Mouse (Mus musculus): ENCODE measurements around the gene Tbc1d22b. TPM values are rescaled to one million over a fixed set of nuclear protein-coding genes. Genes with fewer than 3 reads are reported as not detected.

Tbc1d22b gene
- polyA plus RNA-seq (2012; rRNA removed): 13.8 and 27.3 TPM in 2 replicates

DNA sequence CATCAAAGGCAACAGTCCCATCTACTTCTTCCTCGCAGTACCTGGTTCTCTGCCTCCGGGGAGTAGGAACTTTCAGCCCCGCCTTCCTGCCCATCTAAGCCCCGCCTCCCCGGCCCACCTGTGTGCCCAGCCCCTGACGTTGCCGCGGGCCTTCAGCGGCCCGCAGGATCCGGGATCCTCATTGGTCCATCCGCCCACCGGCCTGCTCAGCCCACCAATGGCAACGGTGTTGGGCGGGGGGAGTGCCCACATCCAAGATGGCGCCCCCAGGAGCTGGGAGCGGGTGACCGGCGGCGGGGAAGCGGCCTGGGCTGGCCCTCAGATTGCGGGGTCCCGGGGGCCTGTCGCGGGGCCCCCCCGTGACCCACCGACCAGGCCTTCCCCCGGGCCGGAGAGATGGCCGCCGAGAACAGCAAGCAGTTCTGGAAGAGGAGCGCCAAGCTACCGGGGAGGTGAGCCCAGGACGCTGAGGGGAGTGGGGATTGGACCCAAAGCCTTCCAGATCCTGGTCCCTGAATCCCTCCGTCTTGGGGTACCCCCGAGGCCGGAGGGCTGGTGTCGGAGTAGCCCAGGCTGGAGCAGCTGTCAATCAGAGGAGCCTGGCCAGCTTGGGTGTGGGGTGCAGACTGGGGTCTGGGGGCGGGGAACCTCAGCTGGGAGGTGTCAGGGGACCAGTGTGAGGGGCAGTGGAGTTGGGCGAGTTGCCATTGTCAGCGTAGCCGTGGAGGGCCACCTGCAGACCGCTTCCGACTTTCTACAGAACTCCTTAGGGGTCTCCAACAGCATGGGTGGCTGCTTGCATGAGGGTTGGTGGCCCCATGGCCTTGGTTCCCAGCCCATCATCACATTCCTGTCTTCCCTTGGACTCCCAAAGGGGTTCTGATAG is at the start of gene Tbc1d22b, which contains the start of gene Gm17657:
Tbc1d22b (plus strand) TSS at position 243 of the 886 bp plus-strand sequence.
Gm17657 (minus strand) TSS at position 96 of the 886 bp plus-strand sequence.
- Histone ChIP-seq H3K36me3 (ENCODE audit: control insufficient read depth, insufficient read depth, low read length) (no peaks in the 10 kb centered on the region), H3K4me1 (ENCODE audit: control insufficient read depth, insufficient read depth, insufficient read length, low read length) (peaks cover 20% of the 10 kb centered on the region; the same call in 1 of the 2 replicates), H3K4me3 (ENCODE audit: low read depth, low read length) (peak within 1 kb of the TSS; percentile 89), H3K27ac (ENCODE audit: insufficient read depth, low read depth, low read length) (peak within 1 kb of the TSS; percentile 43; the same call in 1 of the 2 replicates), H3K27me3 (ENCODE audit: control insufficient read depth, insufficient read depth, low read length) (no peaks in the 10 kb centered on the region)
- TF ChIP-seq POLR2A (IDR thresholded peaks at IDR 0.05; ENCODE audit: low read depth, low read length) (peak; percentile 77; the same call in 1 of the 2 replicates), CTCF (IDR thresholded peaks at IDR 0.05; ENCODE audit: extremely low read depth, insufficient read length, insufficient replicate concordance, low read depth, low read length) (no peak)
- 1% methylated on average over 44 of the region's 44 CpGs for WGBS

DNA sequence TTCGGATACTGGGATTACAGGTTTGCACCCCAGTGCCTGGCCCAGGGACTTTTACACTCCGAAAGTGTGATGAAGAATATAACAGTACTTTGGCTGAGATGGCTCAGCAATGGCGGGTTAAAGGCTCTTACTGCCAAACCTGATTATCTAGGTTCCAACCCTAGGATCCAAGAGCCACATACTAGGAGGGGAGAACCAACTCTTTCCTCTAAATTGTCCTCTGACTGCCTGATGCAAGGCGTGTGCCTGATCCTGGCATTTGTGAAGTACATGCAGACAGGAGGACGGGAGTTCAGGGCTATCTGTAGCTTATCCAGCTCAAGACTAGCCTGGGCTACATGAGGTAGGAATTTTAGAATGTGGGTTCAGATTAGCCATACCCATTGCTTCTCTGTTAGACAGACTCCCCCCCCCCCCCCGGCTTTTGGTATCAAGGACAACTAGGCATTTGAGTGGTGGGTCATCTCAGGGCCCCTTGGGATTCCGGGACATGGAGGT is 49.3 kb upstream of the Tbc1d22b start:
- Histone ChIP-seq H3K36me3 (ENCODE audit: control insufficient read depth, insufficient read depth, low read length) (peaks cover 3% of the 10 kb centered on the region; the same call in 1 of the 2 replicates), H3K27ac (ENCODE audit: insufficient read depth, low read depth, low read length) (peak overlapping the region; percentile 12; the same call in 1 of the 2 replicates), H3K27me3 (ENCODE audit: control insufficient read depth, insufficient read depth, low read length) (no peaks in the 10 kb centered on the region), H3K4me3 (ENCODE audit: low read depth, low read length) (no peak overlapping the region), H3K4me1 (ENCODE audit: control insufficient read depth, insufficient read depth, insufficient read length, low read length) (peaks cover 5% of the 10 kb centered on the region)
- TF ChIP-seq CTCF (IDR thresholded peaks at IDR 0.05; ENCODE audit: extremely low read depth, insufficient read length, insufficient replicate concordance, low read depth, low read length): no peak
- TF ChIP-seq POLR2A (IDR thresholded peaks at IDR 0.05; ENCODE audit: low read depth, low read length): no peak
- 76% methylated on average over 7 of the region's 7 CpGs for WGBS

DNA sequence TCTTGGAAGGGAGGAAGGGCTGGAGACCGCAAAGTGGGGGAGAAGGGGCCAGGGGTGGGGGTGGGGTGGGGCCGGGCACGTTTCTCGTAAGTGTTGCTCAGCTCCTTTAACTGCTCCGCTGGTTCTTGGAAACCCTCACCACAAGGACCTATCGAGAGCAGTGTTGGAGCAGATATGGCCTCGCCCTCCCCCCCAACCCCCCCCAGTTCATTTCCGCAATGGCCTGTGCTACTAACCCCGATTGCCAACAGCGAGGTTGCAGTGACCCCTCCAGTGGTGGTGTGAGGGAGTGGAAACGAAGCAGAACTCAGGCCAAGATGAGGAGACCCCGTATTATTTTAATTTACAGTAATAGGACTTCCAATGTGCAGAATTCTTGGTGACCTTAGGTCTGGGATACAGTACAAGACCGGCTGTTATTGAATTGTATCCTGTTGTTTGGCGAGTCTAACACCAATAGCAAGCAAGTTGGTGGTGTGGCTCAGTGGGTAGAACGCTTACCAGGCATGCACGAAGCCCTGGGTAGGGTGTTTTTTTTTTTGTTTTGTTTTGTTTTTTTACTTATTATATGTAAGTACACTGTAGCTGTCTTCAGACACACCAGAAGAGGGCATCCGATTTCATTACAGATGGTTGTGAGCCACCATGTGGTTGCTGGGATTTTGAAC is 48.6 kb upstream of the Tbc1d22b start:
- H3K4me3 ChIP-seq (ENCODE audit: low read depth, low read length): no peak overlapping the region
- peaks cover 5% of the 10 kb centered on the region for H3K4me1 ChIP-seq (ENCODE audit: control insufficient read depth, insufficient read depth, insufficient read length, low read length)
- 67% methylated on average over 17 of the region's 17 CpGs for WGBS
- H3K27ac ChIP-seq (ENCODE audit: insufficient read depth, low read depth, low read length): no peak overlapping the region
- no peaks in the 10 kb centered on the region for H3K27me3 ChIP-seq (ENCODE audit: control insufficient read depth, insufficient read depth, low read length)
- TF ChIP-seq CTCF (IDR thresholded peaks at IDR 0.05; ENCODE audit: extremely low read depth, insufficient read length, insufficient replicate concordance, low read depth, low read length) (no peak), POLR2A (IDR thresholded peaks at IDR 0.05; ENCODE audit: low read depth, low read length) (no peak)
- H3K36me3 ChIP-seq (ENCODE audit: control insufficient read depth, insufficient read depth, low read length): peaks cover 3% of the 10 kb centered on the region; the same call in 1 of the 2 replicates

DNA sequence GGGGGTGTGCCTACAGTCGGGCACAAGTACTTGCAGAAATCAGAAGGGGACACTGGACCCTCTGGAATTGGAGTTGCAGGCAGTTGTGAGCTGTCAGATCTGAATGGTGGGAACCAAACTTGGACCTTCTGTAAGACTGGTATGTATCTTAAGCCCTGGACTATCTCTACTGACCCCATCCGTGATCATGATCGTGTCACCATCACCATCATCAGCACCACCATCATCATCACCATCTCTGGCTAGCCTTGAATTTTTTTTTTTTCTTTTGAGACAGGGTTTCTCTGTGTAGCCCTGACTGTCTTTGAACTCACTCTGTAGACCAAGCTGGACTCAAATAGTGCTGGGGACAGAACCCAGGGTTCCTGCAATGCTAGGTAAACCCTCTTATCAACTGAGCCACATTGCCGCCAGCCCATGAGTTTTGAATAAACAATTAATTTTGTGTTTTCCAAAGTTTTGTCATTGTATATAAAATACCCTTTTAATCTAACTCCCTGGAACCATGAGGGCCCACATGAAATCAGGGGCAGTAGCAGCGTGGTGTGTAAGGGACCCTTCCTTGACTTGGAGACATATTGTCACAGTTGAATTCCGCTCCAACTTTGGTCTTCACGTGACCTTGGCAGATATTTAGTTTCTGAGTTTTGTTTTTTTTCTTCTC is 47.4 kb upstream of the Tbc1d22b start:
- Histone ChIP-seq H3K36me3 (ENCODE audit: control insufficient read depth, insufficient read depth, low read length) (no peaks in the 10 kb centered on the region), H3K27ac (ENCODE audit: insufficient read depth, low read depth, low read length) (no peak overlapping the region), H3K4me1 (ENCODE audit: control insufficient read depth, insufficient read depth, insufficient read length, low read length) (peaks cover 5% of the 10 kb centered on the region), H3K27me3 (ENCODE audit: control insufficient read depth, insufficient read depth, low read length) (no peaks in the 10 kb centered on the region), H3K4me3 (ENCODE audit: low read depth, low read length) (no peak overlapping the region)
- TF ChIP-seq POLR2A (IDR thresholded peaks at IDR 0.05; ENCODE audit: low read depth, low read length) (no peak), CTCF (IDR thresholded peaks at IDR 0.05; ENCODE audit: extremely low read depth, insufficient read length, insufficient replicate concordance, low read depth, low read length) (no peak)
- 79% methylated on average over 7 of the region's 7 CpGs for WGBS

DNA sequence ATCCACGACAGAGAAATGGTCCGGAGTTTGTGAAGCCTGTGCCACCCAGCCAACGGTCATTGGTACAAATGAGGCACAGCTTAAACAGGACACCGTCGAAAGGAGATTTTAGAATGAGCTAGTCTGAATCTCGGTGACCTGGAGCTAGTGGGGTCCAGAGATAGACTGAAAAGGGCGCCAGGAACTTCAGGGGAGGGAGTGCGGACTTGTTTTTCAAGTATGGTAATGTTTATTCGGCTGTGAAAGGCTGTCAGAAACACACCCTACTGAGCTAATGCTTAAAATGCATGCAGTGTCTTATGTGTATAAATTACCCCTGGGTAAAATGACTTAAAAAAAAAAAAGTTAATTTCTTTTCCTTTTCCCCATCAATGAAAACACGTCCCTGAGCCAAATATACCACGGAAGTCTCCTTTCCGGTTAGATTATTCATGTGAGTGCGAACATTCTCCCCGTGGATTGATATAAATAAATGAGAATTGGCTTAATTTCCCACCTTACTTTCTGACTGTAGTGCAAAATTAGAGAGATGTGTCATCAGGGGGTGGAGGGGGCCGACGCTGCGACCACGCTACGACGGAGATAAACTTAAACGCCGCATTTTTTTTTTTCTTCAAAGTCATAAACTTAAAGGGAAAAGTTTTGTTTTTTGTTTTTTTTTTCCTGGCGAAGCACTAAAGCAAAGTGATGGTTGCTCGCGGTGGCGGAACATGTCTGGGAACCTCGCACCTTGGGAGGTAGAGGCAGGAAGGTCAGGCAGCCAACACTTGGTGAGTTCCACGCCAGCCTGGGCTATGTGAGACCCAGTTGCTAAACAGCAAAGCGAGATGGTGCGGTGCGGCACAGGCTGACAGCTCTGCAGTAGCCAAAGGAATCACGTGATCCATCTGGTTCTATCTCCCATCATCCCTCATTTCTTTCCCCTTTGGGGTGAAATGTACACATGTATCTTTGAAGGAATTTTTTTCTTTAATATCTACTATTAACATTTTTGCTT is 46.6 kb upstream of the Tbc1d22b start:
- TF ChIP-seq POLR2A (IDR thresholded peaks at IDR 0.05; ENCODE audit: low read depth, low read length): no peak
- no peak for TF ChIP-seq CTCF (IDR thresholded peaks at IDR 0.05; ENCODE audit: extremely low read depth, insufficient read length, insufficient replicate concordance, low read depth, low read length)
- Histone ChIP-seq H3K4me3 (ENCODE audit: low read depth, low read length) (peak overlapping the region; percentile 50), H3K27ac (ENCODE audit: insufficient read depth, low read depth, low read length) (no peak overlapping the region), H3K27me3 (ENCODE audit: control insufficient read depth, insufficient read depth, low read length) (no peaks in the 10 kb centered on the region), H3K4me1 (ENCODE audit: control insufficient read depth, insufficient read depth, insufficient read length, low read length) (peaks cover 5% of the 10 kb centered on the region), H3K36me3 (ENCODE audit: control insufficient read depth, insufficient read depth, low read length) (no peaks in the 10 kb centered on the region)
- 22% methylated on average over 32 of the region's 32 CpGs for WGBS

DNA sequence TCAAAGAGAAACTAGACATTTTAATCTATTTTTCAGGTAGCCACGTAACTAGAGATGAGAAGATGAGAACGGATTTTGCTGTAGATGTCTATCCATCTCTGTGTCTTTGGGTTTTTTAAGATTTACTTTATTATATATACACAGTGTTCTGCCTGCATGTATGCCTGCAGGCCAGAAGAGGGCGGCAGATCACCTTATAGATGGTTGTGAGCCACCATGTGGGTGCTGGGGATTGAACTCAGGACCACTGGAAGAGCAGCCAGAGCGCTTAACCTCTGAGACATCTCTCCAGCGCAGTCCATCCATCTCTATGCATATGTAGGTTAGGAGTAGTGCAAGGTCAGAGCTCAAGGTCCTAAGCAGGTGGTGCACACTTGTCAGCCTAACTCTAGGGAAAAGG is 45.9 kb upstream of the Tbc1d22b start:
- H3K4me1 ChIP-seq (ENCODE audit: control insufficient read depth, insufficient read depth, insufficient read length, low read length): peaks cover 5% of the 10 kb centered on the region
- TF ChIP-seq POLR2A (IDR thresholded peaks at IDR 0.05; ENCODE audit: low read depth, low read length): no peak
- peak; percentile 24; the same call in 1 of the 2 replicates for TF ChIP-seq CTCF (IDR thresholded peaks at IDR 0.05; ENCODE audit: extremely low read depth, insufficient read length, insufficient replicate concordance, low read depth, low read length)
- no peaks in the 10 kb centered on the region for H3K27me3 ChIP-seq (ENCODE audit: control insufficient read depth, insufficient read depth, low read length)
- no peak overlapping the region for H3K27ac ChIP-seq (ENCODE audit: insufficient read depth, low read depth, low read length)
- no peaks in the 10 kb centered on the region for H3K36me3 ChIP-seq (ENCODE audit: control insufficient read depth, insufficient read depth, low read length)
- WGBS: 81% methylated on average over 5 of the region's 5 CpGs
- no peak overlapping the region for H3K4me3 ChIP-seq (ENCODE audit: low read depth, low read length)

All from small intestine, adult 2 months (tissue).